Mouse (Mus musculus): Measurements from ENCODE around the gene Susd4. TPM values are rescaled to one million over a fixed set of nuclear protein-coding genes. Genes with fewer than 3 reads are reported as not detected.

Susd4 gene
- total RNA-seq (2014; rRNA removed) (1.3 TPM in 2 replicates), polyA plus RNA-seq (2012; rRNA removed) (1.8 and 8.3 TPM in 2 replicates)

GRCm38 (mm10) chr1:182763716-182764461, at the start of gene Susd4:
Susd4 (plus strand) TSS chr1:182763860.
- peak; percentile 22 for DNase-seq (ENCODE audit: extremely low read depth, low read depth, low spot score)
- peak within 1 kb of the TSS; percentile 67 for H3K4me3 ChIP-seq (ENCODE audit: insufficient read depth, low read depth, low read length)
- H3K27me3 ChIP-seq (ENCODE audit: control insufficient read depth, insufficient read depth, low read length): no peaks in the 10 kb centered on the region
- H3K36me3 ChIP-seq (ENCODE audit: control insufficient read depth, insufficient read depth, low read length): no peaks in the 10 kb centered on the region
- no peaks in the 10 kb centered on the region for H3K79me2 ChIP-seq (ENCODE audit: control insufficient read depth, insufficient read depth, low read length)
- TF ChIP-seq POLR2A (IDR thresholded peaks at IDR 0.05; ENCODE audit: extremely low read depth, insufficient read depth, low read length) (no peak), CTCF (IDR thresholded peaks at IDR 0.05; ENCODE audit: low read depth, low read length) (no peak)
- peaks cover 5% of the 10 kb centered on the region; the same call in 1 of the 2 replicates for H3K4me1 ChIP-seq (ENCODE audit: control insufficient read depth, insufficient read depth, low read length)
- 1% methylated on average over 93 of the region's 95 CpGs for WGBS
- H3K27ac ChIP-seq (replicated peaks; ENCODE audit: insufficient read depth, low read depth, low read length): no peak within 1 kb of the TSS
- peak within 1 kb of the TSS; percentile 64 for H3K9ac ChIP-seq (ENCODE audit: low read depth, low read length)

DNA sequence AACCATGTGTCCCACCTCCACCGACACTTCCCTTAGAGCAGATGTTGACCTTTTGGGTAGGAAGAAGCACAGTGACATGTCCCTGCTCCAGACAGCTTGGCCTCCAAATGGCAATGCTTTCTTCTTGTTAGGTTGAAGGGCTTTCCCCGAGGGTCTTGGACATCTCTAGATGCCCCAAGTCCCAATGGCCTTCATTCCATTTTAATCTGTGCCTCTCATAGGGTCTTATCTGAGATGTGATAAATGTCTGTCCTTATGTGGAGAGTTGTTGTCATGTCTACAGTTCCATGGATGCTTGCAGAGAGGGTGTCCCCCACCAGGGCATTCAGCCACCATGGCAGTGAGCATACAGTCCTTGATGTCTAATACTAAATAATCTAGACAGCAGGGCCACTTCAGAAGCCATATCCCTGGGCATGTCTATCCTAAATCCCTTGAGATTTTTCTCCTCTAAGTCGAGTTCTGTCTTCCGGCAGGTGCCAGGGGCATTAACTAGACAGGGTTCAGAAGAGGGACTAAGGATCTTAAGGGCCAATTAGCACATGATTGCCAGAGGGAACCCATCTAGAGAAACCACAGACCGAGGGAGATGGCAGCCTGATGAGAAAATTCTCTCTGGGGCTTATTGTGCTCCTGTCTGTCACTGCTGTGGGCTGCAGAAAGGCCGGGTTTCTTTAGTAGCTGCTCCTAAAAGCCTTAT, 49.3 kb upstream of the Susd4 start:
- no peaks in the 10 kb centered on the region for H3K36me3 ChIP-seq (ENCODE audit: control insufficient read depth, insufficient read depth, low read length)
- H3K9ac ChIP-seq (ENCODE audit: low read depth, low read length): no peak overlapping the region
- H3K27ac ChIP-seq (replicated peaks; ENCODE audit: insufficient read depth, low read depth, low read length): no peak overlapping the region
- no peaks in the 10 kb centered on the region for H3K27me3 ChIP-seq (ENCODE audit: control insufficient read depth, insufficient read depth, low read length)
- WGBS: 81% methylated on average over 6 of the region's 6 CpGs
- H3K4me3 ChIP-seq (ENCODE audit: insufficient read depth, low read depth, low read length): no peak overlapping the region
- DNase-seq (ENCODE audit: extremely low read depth, low read depth, low spot score): no peak
- no peaks in the 10 kb centered on the region for H3K79me2 ChIP-seq (ENCODE audit: control insufficient read depth, insufficient read depth, low read length)
- TF ChIP-seq CTCF (IDR thresholded peaks at IDR 0.05; ENCODE audit: low read depth, low read length) (no peak), POLR2A (IDR thresholded peaks at IDR 0.05; ENCODE audit: extremely low read depth, insufficient read depth, low read length) (no peak)
- H3K4me1 ChIP-seq (ENCODE audit: control insufficient read depth, insufficient read depth, low read length): no peaks in the 10 kb centered on the region

DNA sequence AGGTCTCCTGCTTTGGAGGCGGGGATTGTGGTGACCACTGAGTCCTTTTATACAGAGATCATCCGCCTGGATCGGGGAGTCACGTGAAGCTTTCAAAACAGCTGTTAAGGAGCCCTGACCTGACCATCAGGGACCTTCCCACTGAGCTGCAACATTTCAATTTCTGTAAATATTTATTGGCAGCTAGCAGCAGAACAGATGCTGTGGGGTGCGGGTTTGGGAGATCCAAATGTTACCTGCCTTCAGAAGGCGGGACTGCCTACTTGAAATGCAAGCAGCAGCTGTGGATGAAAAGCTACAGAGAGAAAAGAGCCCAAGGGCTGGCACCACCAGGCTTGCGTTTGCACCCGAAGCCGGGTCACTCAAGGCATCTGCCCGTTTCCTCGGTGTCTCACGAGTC, 36.1 kb upstream of the Susd4 start:
- H3K36me3 ChIP-seq (ENCODE audit: control insufficient read depth, insufficient read depth, low read length): no peaks in the 10 kb centered on the region
- TF ChIP-seq POLR2A (IDR thresholded peaks at IDR 0.05; ENCODE audit: extremely low read depth, insufficient read depth, low read length): no peak
- no peak for TF ChIP-seq CTCF (IDR thresholded peaks at IDR 0.05; ENCODE audit: low read depth, low read length)
- no peak overlapping the region for H3K27ac ChIP-seq (replicated peaks; ENCODE audit: insufficient read depth, low read depth, low read length)
- no peaks in the 10 kb centered on the region for H3K79me2 ChIP-seq (ENCODE audit: control insufficient read depth, insufficient read depth, low read length)
- H3K27me3 ChIP-seq (ENCODE audit: control insufficient read depth, insufficient read depth, low read length): no peaks in the 10 kb centered on the region
- H3K9ac ChIP-seq (ENCODE audit: low read depth, low read length): no peak overlapping the region
- no peak overlapping the region for H3K4me3 ChIP-seq (ENCODE audit: insufficient read depth, low read depth, low read length)
- no peaks in the 10 kb centered on the region for H3K4me1 ChIP-seq (ENCODE audit: control insufficient read depth, insufficient read depth, low read length)
- no peak for DNase-seq (ENCODE audit: extremely low read depth, low read depth, low spot score)
- WGBS: 78% methylated on average over 12 of the region's 12 CpGs

- DNase-seq (ENCODE audit: extremely low read depth, low read depth, low spot score): no peak
- no peaks in the 10 kb centered on the region for H3K36me3 ChIP-seq (ENCODE audit: control insufficient read depth, insufficient read depth, low read length)
- TF ChIP-seq POLR2A (IDR thresholded peaks at IDR 0.05; ENCODE audit: extremely low read depth, insufficient read depth, low read length): no peak
- no peak for TF ChIP-seq CTCF (IDR thresholded peaks at IDR 0.05; ENCODE audit: low read depth, low read length)
- no peak overlapping the region for H3K4me3 ChIP-seq (ENCODE audit: insufficient read depth, low read depth, low read length)
- WGBS: 81% methylated on average over 9 of the region's 9 CpGs
- H3K9ac ChIP-seq (ENCODE audit: low read depth, low read length): no peak overlapping the region
- no peak overlapping the region for H3K27ac ChIP-seq (replicated peaks; ENCODE audit: insufficient read depth, low read depth, low read length)
- H3K27me3 ChIP-seq (ENCODE audit: control insufficient read depth, insufficient read depth, low read length): no peaks in the 10 kb centered on the region
- no peaks in the 10 kb centered on the region for H3K4me1 ChIP-seq (ENCODE audit: control insufficient read depth, insufficient read depth, low read length)
- H3K79me2 ChIP-seq (ENCODE audit: control insufficient read depth, insufficient read depth, low read length): no peaks in the 10 kb centered on the region
Measured at GRCm38 (mm10) chr1:182729002-182729401, 34.7 kb upstream of the Susd4 start.

DNA sequence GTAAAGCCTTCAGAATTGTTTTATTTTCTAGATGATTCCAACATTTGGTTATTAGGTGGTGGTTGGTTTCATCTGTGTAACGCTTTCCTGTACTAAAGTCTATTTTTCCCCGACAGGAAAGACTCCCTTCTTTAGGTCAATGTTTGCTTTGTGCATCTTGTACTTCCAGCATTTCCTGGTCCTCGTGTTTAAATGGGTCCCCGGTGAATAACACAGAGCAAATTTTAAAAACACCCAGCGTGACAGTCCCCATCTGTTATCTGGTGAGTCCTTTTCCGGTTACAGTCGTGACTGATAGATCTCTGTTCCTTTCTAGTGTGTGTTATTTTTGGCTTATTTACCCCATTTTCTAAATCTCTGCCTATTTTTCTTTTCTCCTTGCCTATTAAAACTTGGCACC, 31.0 kb upstream of the Susd4 start:
- Histone ChIP-seq H3K36me3 (ENCODE audit: control insufficient read depth, insufficient read depth, low read length) (no peaks in the 10 kb centered on the region), H3K4me1 (ENCODE audit: control insufficient read depth, insufficient read depth, low read length) (no peaks in the 10 kb centered on the region), H3K79me2 (ENCODE audit: control insufficient read depth, insufficient read depth, low read length) (no peaks in the 10 kb centered on the region), H3K27ac (replicated peaks; ENCODE audit: insufficient read depth, low read depth, low read length) (no peak overlapping the region), H3K27me3 (ENCODE audit: control insufficient read depth, insufficient read depth, low read length) (no peaks in the 10 kb centered on the region), H3K9ac (ENCODE audit: low read depth, low read length) (no peak overlapping the region), H3K4me3 (ENCODE audit: insufficient read depth, low read depth, low read length) (no peak overlapping the region)
- WGBS: 51% methylated on average over 7 of the region's 7 CpGs
- no peak for TF ChIP-seq POLR2A (IDR thresholded peaks at IDR 0.05; ENCODE audit: extremely low read depth, insufficient read depth, low read length)
- no peak for TF ChIP-seq CTCF (IDR thresholded peaks at IDR 0.05; ENCODE audit: low read depth, low read length)
- DNase-seq (ENCODE audit: extremely low read depth, low read depth, low spot score): no peak

DNA sequence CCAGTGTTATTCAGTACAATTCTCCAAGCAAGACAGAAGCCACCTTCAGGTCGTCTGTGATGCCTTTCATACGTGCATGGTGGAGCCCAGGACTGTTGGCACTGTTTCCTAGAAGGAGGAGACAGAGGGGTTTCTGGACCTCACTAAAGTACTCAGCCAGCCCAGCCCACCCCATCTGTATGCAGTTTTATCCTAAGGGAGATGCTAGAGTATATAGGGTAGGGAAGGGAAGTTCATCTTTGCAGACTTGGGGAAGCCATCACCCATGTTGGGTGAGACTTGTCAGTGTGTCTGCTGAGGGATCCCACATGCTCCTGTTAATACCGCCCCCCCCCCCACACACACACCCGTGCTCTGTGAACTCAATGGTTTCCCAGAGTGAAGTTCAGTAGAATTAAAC, 27.8 kb upstream of the Susd4 start:
- Histone ChIP-seq H3K9ac (ENCODE audit: low read depth, low read length) (no peak overlapping the region), H3K79me2 (ENCODE audit: control insufficient read depth, insufficient read depth, low read length) (no peaks in the 10 kb centered on the region), H3K4me1 (ENCODE audit: control insufficient read depth, insufficient read depth, low read length) (no peaks in the 10 kb centered on the region), H3K27me3 (ENCODE audit: control insufficient read depth, insufficient read depth, low read length) (no peaks in the 10 kb centered on the region), H3K27ac (replicated peaks; ENCODE audit: insufficient read depth, low read depth, low read length) (no peak overlapping the region), H3K4me3 (ENCODE audit: insufficient read depth, low read depth, low read length) (no peak overlapping the region), H3K36me3 (ENCODE audit: control insufficient read depth, insufficient read depth, low read length) (no peaks in the 10 kb centered on the region)
- DNase-seq (ENCODE audit: extremely low read depth, low read depth, low spot score): no peak
- TF ChIP-seq CTCF (IDR thresholded peaks at IDR 0.05; ENCODE audit: low read depth, low read length) (no peak), POLR2A (IDR thresholded peaks at IDR 0.05; ENCODE audit: extremely low read depth, insufficient read depth, low read length) (no peak)
- WGBS: 72% methylated on average over 4 of the region's 4 CpGs
